Mouse (Mus musculus) testis, adult 2 months (tissue): ENCODE measurements at regions not wholly inside any gene's neighbourhood (a gene's known extent, or its start where the extent isn't known, plus 50 kb on each side); places are given as distances from the start of the nearest gene placed in this dataset.

Source experiments
- CTCF ChIP-seq: fragments of 200-500 bp; IDR thresholded peaks from 2 replicates; pipeline ENCODE4 v1.5.1; 2012; ENCODE audit warnings: low read depth, mild to moderate bottlenecking, inconsistent platforms, low read length, moderate library complexity; ENCODE audit not compliant: control insufficient read depth, insufficient read depth, insufficient replicate concordance
- POLR2A ChIP-seq: fragments of 200-500 bp; IDR thresholded peaks from 2 replicates; pipeline ENCODE4 v1.6.1; 2012; ENCODE audit warnings: low read depth, mild to moderate bottlenecking, inconsistent platforms, low read length, moderate library complexity; ENCODE audit not compliant: control insufficient read depth

DNA sequence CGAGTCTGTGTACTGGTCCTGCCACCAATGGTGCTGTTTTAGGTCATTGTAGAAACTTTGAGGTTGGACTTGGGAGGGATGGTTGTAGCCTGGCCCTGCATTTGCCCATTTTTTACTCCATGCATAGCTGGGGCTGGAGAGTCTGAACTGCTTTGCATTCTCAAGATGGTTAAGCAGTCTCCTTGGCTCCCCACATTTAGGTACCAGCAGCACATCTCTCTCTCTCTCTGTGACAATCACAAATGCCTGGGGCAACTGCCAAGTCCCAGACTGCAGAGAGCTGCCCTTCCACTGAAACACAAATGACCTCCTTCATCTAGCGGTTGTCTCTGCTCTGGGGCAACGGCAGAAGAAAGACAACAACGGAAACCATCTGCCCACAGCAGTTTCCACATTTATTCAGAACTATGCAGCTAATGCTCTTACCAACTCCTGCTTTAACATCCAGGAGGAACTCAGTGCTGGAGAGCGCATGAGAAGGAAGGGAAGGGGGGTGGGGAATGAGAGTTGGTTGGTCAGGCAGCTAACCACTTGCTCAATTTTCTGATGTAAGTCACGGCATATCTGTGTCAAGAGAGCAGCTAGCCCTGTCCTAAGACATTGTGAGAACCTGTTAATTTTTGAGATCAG, 269.9 kb downstream of the Rnf144a start:
- no peak for TF ChIP-seq CTCF
- no peak for TF ChIP-seq POLR2A
